Mouse (Mus musculus): ENCODE measurements around the gene Krt23.

The Krt23 gene

DNA sequence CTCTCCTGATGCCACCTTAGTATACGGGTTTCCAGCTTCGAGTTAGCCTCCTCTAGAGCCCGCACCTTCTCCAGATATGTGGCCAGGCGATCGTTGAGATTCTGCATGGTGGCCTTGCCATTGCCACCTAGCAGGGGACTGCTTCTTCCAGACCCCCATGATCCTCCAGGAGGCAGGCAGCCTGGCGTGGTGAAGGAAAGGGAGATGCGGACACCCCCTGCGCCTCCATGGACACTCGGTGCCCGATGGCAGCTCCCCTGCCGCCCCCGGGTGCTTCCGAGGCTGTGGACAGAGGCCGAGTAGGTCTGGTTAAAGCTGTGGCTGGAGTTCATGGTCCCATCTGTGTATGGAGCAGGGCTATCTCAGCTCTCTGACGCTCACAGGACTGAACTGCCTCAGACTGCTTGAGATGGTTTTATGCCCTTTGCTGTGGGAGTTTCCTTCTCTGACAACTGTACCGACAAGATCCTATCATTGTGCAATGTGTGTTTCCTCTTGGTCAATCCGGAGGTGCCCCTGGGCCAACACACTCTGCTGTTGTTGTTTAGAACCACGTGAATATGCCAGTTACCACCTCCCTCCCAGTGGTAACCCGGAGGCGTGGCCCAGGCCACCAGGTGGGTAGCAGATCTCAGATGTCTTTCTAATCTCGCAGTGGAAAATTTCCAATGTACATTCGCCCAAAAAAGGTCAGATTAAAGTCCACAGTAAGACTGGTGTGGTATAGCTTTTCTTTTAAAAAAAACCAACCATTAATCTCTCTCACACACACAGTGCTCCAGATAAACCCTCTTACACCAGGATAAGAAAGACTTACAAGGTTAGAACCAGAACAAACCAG lies at the start of gene Krt23:
Gene Krt23, minus strand, starts transcription at position 405 of the 841 bp plus-strand sequence.
- no peak for DNase-seq (ENCODE audit: low read depth, low spot score)

DNA sequence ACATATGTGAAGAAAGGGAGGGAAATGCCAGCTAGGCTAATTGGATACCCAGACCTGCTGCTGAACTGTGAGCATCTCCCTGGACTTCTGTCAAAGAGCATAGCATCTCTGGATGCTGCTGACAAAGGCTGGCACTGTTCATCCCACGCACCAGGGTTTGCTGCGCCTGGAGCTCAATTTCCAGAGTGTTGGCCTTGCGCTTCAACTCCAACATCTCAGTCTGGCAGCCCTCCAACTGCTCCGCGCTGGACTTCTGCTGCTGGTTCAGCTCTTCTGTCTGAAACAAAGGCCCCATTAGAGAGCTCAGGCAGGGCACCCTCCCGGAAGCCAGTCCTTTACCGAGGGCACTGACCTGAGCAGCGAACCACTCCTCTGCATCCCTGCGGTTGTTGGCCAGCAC lies 46.8 kb upstream of the Krt23 start:
- no peak for DNase-seq (ENCODE audit: low read depth, low spot score)

DNA sequence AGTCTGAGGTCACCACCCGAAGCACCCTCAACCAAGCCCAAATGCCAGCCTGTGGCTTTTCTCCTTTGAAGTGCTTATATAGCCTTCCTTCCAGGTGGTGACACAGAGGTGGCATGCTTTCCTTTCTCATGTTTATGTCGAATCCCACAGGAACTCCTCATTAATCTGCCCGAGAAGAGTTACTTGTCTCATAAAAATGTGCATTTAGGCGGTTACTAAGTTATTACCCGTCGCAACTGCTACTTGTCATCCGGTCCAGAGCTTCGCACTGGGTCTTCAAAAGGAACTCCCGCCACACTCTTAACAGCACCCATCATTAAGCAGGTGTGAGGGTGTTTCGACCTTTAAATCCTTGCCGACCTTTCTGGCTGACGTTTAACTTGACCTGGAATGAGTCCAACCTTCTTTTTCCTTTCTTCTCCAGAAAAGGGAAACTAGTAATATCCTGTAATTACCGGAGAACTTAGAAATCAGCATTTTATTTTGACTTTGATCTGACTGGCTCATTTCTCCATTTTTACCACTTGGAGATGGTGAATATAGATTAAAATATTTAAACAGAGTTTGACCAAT lies 28.4 kb upstream of the Krt23 start, which contains the start of gene Krt39:
Gene Krt39, minus strand, starts transcription at position 51 of the 573 bp plus-strand sequence.
- no peak for DNase-seq (ENCODE audit: low read depth, low spot score)

DNA sequence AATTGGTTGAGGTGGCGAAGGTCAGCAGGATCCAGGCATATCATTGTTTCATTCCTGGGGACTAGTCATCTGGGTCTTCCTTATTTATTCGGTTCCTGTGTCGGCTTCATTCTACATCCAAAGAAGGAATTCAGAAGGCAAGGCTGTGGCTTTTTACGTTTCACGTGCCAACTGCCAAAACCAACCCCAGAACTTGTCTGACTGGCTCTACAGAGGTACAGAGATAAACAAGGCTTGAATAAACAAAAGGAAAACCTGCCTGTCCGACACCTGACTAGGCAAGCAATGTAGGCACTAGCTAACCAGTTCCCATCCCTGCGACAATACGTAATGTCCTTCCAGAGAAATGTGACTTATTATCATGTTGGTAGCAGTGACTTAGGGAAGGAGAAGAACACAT lies 21.2 kb upstream of the Krt23 start:
- DNase-seq (ENCODE audit: low read depth, low spot score) = no peak

DNA sequence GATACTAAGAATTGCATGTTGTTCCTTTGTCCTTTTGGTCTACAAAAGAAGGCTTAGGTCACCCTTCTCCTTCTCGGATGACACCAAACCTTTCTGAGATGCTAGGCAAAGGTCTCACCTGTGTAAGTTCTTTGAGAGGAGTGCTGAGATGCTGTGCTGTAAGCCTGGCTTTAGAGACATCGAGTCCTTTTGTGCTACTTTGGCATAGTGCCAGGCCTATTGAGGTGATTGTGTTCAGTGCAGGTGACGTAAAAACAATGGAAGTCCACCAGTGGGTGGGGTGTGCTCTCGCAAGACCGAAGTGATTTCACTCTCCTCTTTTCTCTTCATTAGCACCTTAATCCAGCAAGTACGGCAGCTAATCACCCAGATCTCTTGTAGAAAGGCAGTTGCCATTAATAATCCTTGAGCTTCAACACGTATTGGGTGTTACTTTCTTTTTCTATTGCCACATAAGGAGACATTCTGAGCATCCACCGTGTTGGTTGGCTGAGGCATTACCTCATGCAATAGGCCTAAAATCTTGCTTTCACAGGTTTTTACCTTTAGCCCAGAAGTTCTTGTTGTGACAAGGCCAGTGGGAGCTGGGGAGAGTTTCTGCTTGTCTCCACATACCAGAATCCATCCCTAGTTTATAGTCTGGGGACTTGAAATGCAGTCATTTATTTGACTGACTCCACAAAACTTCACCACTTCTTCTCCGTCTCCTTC lies 7.3 kb upstream of the Krt23 start:
- DNase-seq (ENCODE audit: low read depth, low spot score) = no peak

DNA sequence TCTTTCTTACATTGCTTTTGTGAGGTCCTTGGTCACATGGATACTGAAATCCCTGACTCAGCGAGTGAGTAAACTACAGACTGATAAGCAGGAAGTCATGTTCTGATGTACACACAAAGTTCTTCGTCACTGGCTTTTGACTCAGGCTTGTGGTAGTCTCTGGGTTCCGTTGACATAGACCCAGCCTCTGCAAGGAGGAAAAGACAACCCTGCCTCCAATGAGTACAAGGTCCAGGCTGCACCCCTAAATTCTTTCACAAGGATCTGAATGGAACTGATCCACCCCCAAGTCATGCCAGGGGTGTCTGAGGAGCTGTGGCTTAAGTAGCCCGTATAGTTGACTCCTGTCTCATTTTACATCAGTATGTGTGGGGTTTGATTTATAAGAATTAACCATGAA lies 3.5 kb upstream of the Krt23 start:
- DNase-seq (ENCODE audit: low read depth, low spot score) = no peak

DNA sequence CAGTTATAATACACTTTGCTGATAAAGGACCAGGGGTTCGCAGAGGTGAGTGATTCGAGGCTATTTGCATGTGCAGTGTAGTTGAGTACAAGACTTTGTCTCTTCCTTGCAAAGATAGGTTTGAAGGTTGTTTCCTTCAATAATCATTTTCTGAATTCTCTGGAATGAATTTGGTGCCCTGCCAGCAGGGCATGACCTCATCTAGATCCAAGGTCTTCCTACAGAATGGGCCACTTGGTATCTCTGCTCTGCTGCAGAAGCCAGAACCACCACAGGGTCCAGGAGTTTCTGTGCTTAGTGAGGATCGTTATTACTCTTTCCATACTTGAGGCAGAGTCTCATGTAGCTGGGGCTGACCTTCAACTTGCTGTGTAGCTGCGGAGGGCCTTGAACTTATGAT lies 1.8 kb upstream of the Krt23 start:
- no peak for DNase-seq (ENCODE audit: low read depth, low spot score)

DNA sequence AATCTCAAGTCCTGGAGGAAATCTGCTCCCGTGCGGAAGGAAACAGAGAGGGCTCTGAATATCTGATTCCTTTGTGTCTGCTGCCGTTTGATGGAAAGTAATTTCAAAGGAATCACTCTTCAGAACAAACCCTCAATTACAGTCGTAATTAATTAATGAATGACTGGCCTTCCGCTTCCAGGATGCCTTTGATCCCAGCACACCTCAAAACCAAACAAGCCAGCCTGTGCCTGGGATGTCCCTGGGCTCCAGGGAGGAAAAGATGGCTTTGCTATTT lies 575 bp upstream of the Krt23 start:
- no peak for DNase-seq (ENCODE audit: low read depth, low spot score)

DNA sequence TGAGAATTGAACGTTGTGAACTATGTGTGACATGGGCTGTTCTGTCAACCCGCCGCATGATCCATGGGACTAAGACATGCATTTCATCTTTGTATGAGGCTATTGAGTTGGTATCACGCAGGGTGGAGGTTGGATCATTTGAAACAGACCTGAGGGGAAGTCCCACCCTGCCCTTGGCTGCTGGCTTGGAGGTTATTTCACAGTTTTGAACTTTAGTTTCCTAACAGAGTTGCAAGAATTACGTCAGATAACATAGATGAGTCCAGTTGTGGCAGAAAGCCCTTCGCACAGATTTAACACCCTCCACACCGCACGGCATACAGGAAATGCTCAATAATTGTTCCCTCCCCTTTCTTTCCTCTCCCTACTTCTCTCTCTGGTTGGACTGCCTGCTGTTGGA lies 1.9 kb downstream of the Krt23 start:
- DNase-seq (ENCODE audit: low read depth, low spot score) = no peak

DNA sequence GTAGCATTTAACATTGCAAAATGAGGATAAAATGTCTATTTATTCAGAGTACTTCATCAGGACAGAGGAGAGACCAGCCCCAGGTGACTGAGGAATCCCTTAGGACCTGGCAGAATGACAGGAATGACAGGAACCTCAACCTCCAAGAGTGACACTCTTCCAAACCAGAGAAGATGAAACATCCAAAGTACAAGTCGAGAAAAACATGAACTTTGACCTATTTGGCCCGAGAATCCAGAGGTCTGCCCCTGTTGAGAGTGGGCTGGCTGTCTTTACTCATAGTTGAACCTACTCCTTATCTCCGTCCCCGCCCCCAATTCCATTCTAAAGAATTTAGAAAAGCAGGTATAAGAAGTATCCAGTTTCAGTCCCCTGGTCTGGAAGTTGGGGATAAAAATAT lies 2.3 kb downstream of the Krt23 start:
- DNase-seq (ENCODE audit: low read depth, low spot score) = no peak

DNA sequence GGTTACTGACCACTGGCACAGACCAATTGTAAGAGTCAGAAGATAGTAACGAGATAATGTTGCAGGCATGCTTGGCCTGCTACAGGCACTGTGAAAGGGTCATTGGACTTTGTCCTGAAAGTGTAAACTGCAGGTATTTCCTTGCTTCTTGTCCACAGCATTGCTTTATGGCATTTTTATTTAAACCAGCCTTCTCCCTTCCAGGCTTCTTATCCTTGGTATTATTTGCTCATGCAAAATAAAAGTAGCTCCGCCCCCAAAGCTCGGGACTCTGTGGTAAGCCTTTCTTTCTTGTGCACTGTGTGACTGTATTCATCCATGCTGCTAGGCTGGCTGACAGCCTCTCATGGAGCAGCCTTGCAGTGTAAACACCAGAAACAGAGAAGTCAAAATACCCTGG lies 3.7 kb downstream of the Krt23 start:
- DNase-seq (ENCODE audit: low read depth, low spot score) = no peak

DNA sequence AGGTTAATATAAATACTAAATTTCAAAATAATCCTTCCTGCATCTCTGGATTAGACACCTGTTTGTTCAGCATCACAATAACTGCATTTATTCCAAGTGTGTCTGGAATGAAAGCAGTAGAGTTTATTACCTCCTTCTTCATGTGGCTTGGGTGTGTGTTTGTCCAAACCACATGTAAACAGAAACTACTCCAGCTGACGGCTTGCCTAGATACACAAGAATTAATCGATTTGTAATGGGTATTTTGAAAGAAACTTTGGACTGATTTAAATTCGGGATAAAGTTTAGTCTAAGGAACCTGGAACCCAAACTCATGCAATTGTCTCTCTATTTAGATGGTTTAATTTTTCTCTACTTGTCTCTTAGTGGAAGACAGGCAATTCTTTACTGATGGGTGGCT lies 18.0 kb downstream of the Krt23 start:
- DNase-seq (ENCODE audit: low read depth, low spot score) = no peak

DNA sequence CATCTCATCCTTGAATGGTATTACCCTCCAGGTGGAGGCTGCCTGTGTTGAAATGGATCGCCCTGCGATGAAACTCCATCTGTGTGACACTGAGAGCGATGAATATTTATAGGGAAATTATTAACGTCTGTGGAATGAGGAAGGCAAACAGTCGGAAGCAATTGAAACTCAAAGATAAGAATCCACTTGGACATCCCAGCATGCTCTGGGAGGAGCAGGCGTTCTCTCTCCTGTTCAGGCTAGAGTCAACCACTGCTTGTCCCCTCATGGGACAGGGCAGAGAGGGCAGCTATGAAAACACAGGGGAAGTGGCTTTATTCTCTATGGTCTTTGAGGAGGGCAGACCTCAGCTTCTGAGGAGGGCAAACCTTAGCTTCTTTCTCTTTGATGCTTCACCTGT lies 19.5 kb downstream of the Krt23 start:
- no peak for DNase-seq (ENCODE audit: low read depth, low spot score)

DNA sequence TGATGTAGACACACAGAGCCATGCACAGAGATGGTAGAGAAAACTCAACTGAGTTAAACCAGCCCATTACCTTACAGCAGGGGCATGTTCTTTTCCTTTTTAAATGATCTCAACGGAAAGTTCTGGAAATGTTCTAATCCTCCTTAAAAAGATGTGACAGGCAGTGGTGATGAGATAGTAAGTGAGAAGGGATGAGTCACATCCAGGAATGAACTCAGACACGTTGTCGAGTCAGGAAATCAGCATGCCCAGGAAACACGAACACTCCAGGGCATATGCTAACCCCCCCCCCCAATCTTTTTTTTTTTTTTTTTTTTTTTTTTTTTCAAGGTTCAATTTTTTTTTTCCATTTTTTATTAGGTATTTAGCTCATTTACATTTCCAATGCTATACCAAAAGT lies 20.5 kb downstream of the Krt23 start:
- peak; percentile 86 for DNase-seq (ENCODE audit: low read depth, low spot score)

DNA sequence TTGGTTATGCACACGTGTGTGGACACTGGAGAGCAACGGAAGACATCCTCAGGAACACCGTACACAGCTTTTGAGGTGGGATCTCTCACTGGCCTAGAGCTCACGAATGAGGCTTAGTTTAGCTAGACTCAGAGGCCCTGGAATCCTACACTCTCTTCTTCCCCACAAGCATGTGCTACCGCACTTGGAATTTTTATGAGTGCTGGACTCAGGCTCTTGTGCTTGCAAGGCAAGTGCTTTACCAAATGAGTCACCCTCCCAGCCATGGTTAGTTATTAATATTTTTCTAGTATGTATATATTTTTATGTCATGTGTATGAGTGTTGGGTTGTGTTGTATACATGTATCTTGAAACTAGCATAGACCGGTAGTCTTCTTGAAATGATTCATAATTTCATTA lies 21.0 kb downstream of the Krt23 start:
- peak; percentile 75 for DNase-seq (ENCODE audit: low read depth, low spot score)

DNA sequence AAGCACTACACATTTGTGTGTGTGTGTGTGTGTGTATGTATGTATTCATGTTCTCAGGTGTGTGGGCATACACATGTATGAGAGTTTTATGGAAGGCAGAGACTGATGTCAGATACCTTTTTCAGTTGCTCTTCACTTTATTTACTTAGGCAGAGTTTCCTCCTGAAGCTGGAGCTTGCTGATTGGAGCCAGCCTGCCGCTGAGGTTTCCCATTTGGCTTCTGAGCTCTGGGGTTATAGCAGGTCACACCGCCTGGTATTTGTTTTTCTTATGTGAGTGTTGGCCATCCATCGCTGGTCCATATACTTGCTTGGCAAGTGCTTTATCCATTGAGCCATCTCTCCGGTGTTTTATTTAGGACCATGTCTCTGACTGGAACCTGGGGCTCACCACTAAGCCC lies 23.7 kb downstream of the Krt23 start:
- no peak for DNase-seq (ENCODE audit: low read depth, low spot score)

DNA sequence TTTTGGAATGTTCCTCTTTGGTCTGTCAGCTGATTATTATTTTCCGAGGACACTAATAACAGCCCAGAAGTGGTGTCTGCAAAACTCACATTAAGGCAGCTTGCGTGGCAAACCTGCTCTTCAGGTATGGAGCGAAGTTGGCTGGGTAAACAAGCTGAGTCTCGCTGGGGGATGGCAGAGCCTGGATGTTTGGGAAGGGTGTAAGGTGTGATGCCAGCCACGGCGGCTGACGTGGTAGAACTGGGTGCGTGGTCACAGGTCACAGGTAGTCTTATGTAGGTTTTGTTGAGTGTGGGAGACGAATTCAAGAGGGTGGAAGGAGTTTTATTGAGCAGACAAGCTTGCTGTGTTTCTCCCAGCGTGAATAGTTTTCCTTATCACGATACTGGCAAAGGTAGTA lies 24.4 kb downstream of the Krt23 start:
- no peak for DNase-seq (ENCODE audit: low read depth, low spot score)

DNA sequence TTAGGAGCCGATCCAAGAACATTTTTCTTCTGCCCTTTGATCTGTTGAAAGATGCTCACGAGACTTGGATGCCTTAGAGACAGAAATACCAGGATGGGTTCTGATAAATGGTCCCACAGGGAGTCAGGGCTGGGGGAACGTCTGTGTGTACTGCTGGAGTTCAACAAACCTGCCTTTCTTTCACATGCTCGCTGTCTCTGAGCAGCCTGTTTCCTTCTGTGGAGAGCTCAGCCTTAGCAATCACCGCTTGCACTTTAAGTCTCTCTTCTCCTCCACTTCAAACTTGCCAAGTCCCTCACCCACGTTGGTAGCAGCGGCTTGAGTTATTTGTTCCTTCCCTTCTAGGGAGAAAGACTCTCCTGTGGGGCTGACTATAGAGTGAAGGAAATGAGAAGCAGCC lies 26.6 kb downstream of the Krt23 start:
- DNase-seq (ENCODE audit: low read depth, low spot score) = peak; percentile 12

DNA sequence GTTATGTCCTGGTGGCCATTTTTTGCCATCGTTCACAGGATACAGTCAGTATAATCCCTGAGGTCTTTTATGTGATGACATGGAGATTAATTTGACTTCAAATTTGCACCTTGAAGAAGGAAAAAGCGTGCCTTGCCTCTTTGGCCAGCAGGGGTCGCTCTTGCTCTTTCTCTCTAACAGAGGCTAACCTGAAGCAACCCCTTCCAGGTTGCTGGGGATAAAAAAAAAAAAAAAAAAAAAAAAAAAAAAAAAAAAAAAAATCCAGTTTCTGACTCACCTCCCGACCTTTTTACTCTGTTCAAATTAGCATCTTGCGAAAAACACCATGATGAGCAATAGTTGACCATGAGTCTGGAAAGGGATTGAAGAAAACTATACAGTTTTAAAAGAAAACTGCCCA lies 28.1 kb downstream of the Krt23 start:
- peak; percentile 91 for DNase-seq (ENCODE audit: low read depth, low spot score)

DNA sequence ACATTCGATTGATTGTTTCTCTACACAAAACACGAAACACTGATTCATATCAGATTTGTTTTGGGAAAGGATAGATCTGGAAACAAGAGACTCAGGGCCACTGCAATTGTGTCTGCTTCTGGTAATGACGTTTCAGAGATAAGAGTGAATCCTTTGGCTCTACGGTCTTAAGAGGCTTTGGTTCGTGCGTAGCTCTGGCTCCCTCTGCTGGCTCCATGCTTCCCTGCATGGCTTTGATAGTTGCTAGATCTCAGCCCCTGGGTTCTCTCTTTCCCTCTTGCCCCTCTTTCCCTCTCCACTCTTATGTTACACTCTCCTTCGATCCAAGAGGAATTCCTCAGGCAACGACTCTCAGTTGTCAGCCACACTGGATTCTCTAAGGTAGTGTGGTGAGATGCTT lies 29.8 kb downstream of the Krt23 start:
- DNase-seq (ENCODE audit: low read depth, low spot score) = peak; percentile 68

DNA sequence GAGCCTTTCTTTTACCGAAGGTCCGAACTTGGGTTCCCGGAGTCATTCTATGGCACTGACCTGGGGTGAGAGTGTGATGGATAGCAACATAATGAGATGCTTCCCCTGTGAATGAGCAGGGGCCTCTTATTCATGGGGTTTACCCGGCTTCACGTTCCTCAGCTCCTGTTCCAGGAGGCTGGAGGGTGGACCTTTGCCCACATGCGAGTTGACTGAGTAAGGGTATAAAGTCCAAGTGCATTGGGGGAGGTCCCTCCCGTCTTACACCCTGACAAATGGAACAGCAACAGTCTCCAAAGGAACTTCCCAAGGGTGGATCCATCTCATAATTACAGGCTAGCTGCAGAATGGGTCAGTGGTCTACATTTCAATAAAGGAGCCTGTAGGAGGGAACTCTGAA lies 31.2 kb downstream of the Krt23 start:
- DNase-seq (ENCODE audit: low read depth, low spot score) = no peak

DNA sequence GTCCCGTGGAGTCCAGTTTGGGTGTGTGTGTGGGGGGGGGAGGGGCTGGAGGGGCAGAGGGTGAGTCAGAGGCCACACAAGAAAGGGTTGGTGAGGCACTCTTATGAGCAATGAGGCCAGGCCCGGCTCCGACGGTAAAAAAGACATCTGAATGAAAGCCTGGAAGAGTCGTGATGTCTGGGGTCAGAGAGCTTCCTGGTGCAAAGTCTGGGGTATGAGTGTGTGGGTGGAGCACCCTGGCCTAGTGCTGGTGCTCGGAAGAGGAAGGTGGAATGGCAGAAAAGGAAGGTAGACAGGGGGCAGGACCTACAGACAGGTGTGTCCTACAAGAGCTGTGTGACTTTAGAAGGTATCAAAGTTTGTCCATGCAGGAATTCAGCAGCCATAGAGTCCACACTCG lies 34.0 kb downstream of the Krt23 start:
- no peak for DNase-seq (ENCODE audit: low read depth, low spot score)

DNA sequence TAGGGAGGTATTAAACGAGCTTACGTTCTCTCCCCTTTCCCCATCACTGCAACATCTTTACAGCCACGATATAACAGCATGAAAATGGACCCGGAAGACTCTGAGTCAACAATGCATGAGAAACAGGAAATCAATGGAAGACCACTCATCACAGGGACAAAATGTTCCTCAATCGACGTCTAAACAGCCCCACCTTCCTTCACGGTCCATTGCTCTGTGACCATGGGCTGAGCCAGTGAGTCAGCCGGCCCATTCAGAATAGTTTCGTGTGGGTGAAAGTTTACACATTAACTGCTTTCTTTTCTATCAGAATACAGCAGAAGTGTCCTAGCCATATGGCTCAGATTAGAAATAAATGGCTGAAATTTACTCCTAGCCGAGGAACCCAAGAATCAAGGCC lies 38.2 kb downstream of the Krt23 start:
- DNase-seq (ENCODE audit: low read depth, low spot score) = no peak

All from 3T3-L1 (cell line).